Mouse (Mus musculus): ENCODE results near the gene Cers3. TPM values are rescaled to one million over a fixed set of nuclear protein-coding genes. Genes with fewer than 3 reads are reported as not detected.

The Cers3 gene
- polyA plus RNA-seq (2016; fragmentation: Nextera tagmentation; extraction: Ambion mirVana), result 0.53 and 0.65 TPM in 2 replicates

GRCm38 (mm10) chr7:66743377-66743781 is at the start of gene Cers3:
Gene Cers3 (plus strand): TSS chr7:66743504.
- Histone ChIP-seq H3K9ac (no peak within 1 kb of the TSS), H3K4me3 (no peak within 1 kb of the TSS)
- ATAC-seq (ENCODE audit: insufficient number of reproducible peaks, low FRiP score), result no peak

GRCm38 (mm10) chr7:66694467-66694866 is 48.8 kb upstream of the Cers3 start:
- no peaks in the 10 kb centered on the region for H3K9me3 ChIP-seq (replicated peaks)
- 46% methylated on average over 7 of the region's 7 CpGs for WGBS
- peaks cover 8% of the 10 kb centered on the region for H3K36me3 ChIP-seq
- H3K4me1 ChIP-seq (replicated peaks), result peaks cover 12% of the 10 kb centered on the region; the same call in 1 of the 2 replicates
- no peak overlapping the region for H3K27ac ChIP-seq (ENCODE audit: poor library complexity, severe bottlenecking)
- no peak for ATAC-seq (ENCODE audit: insufficient number of reproducible peaks, low FRiP score)
- H3K4me2 ChIP-seq, result no peak overlapping the region
- H3K4me3 ChIP-seq, result no peak overlapping the region
- no peaks in the 10 kb centered on the region for H3K27me3 ChIP-seq (replicated peaks)
- no peak overlapping the region for H3K9ac ChIP-seq

More at GRCm38 (mm10) chr7:66743377-66743781, at the start of gene Cers3:
- H3K4me1 ChIP-seq (replicated peaks), result peaks cover 34% of the 10 kb centered on the region
- 69% methylated on average over 9 of the region's 9 CpGs for WGBS
- H3K36me3 ChIP-seq, result no peaks in the 10 kb centered on the region
- H3K9me3 ChIP-seq (replicated peaks), result no peaks in the 10 kb centered on the region
- H3K4me2 ChIP-seq, result no peak within 1 kb of the TSS
- no peaks in the 10 kb centered on the region for H3K27me3 ChIP-seq (replicated peaks)
- no peak within 1 kb of the TSS for H3K27ac ChIP-seq (ENCODE audit: poor library complexity, severe bottlenecking)

GRCm38 (mm10) chr7:66702721-66703120 is 40.6 kb upstream of the Cers3 start:
- no peak overlapping the region for H3K27ac ChIP-seq (ENCODE audit: poor library complexity, severe bottlenecking)
- H3K4me2 ChIP-seq, result no peak overlapping the region
- H3K4me3 ChIP-seq, result no peak overlapping the region
- H3K27me3 ChIP-seq (replicated peaks), result no peaks in the 10 kb centered on the region
- H3K9ac ChIP-seq, result no peak overlapping the region
- 80% methylated on average over 7 of the region's 7 CpGs for WGBS
- H3K36me3 ChIP-seq, result peaks cover 35% of the 10 kb centered on the region
- no peaks in the 10 kb centered on the region for H3K4me1 ChIP-seq (replicated peaks)
- no peak for ATAC-seq (ENCODE audit: insufficient number of reproducible peaks, low FRiP score)
- H3K9me3 ChIP-seq (replicated peaks), result no peaks in the 10 kb centered on the region

GRCm38 (mm10) chr7:66704631-66705030 is 38.7 kb upstream of the Cers3 start:
- H3K9me3 ChIP-seq (replicated peaks), result no peaks in the 10 kb centered on the region
- H3K27me3 ChIP-seq (replicated peaks), result no peaks in the 10 kb centered on the region
- H3K4me1 ChIP-seq (replicated peaks), result no peaks in the 10 kb centered on the region
- H3K27ac ChIP-seq (ENCODE audit: poor library complexity, severe bottlenecking), result no peak overlapping the region
- H3K36me3 ChIP-seq, result peaks cover 45% of the 10 kb centered on the region
- no peak overlapping the region for H3K4me3 ChIP-seq
- ATAC-seq (ENCODE audit: insufficient number of reproducible peaks, low FRiP score), result no peak
- H3K4me2 ChIP-seq, result no peak overlapping the region
- 93% methylated on average over 3 of the region's 3 CpGs for WGBS
- no peak overlapping the region for H3K9ac ChIP-seq

GRCm38 (mm10) chr7:66711166-66711565 is 32.1 kb upstream of the Cers3 start:
- Histone ChIP-seq H3K4me3 (no peak overlapping the region), H3K36me3 (peaks cover 47% of the 10 kb centered on the region), H3K9ac (no peak overlapping the region), H3K27me3 (replicated peaks) (no peaks in the 10 kb centered on the region), H3K27ac (ENCODE audit: poor library complexity, severe bottlenecking) (no peak overlapping the region), H3K4me2 (no peak overlapping the region), H3K4me1 (replicated peaks) (no peaks in the 10 kb centered on the region), H3K9me3 (replicated peaks) (no peaks in the 10 kb centered on the region)
- 43% methylated on average over 2 of the region's 2 CpGs for WGBS
- ATAC-seq (ENCODE audit: insufficient number of reproducible peaks, low FRiP score), result no peak

GRCm38 (mm10) chr7:66724514-66724913 is 18.8 kb upstream of the Cers3 start:
- no peaks in the 10 kb centered on the region for H3K27me3 ChIP-seq (replicated peaks)
- WGBS, result 87% methylated on average over 4 of the region's 4 CpGs
- H3K4me3 ChIP-seq, result no peak overlapping the region
- H3K9ac ChIP-seq, result no peak overlapping the region
- ATAC-seq (ENCODE audit: insufficient number of reproducible peaks, low FRiP score), result no peak
- H3K9me3 ChIP-seq (replicated peaks), result 0 out of 2 replicates have a peak, but pooled peaks cover 2% of the 10 kb centered on the region
- peaks cover 10% of the 10 kb centered on the region for H3K36me3 ChIP-seq
- no peak overlapping the region for H3K27ac ChIP-seq (ENCODE audit: poor library complexity, severe bottlenecking)
- H3K4me2 ChIP-seq, result no peak overlapping the region
- no peaks in the 10 kb centered on the region; the same call in 1 of the 2 replicates for H3K4me1 ChIP-seq (replicated peaks)

GRCm38 (mm10) chr7:66724954-66725353 is 18.4 kb upstream of the Cers3 start:
- no peak overlapping the region for H3K9ac ChIP-seq
- peaks cover 10% of the 10 kb centered on the region for H3K36me3 ChIP-seq
- no peak overlapping the region for H3K4me2 ChIP-seq
- H3K4me1 ChIP-seq (replicated peaks), result no peaks in the 10 kb centered on the region; the same call in 1 of the 2 replicates
- no peak overlapping the region for H3K4me3 ChIP-seq
- H3K27me3 ChIP-seq (replicated peaks), result no peaks in the 10 kb centered on the region
- H3K9me3 ChIP-seq (replicated peaks), result 0 out of 2 replicates have a peak, but pooled peaks cover 2% of the 10 kb centered on the region
- no peak for ATAC-seq (ENCODE audit: insufficient number of reproducible peaks, low FRiP score)
- 74% methylated on average over 6 of the region's 6 CpGs for WGBS
- H3K27ac ChIP-seq (ENCODE audit: poor library complexity, severe bottlenecking), result no peak overlapping the region

- 92% methylated on average over 6 of the region's 6 CpGs for WGBS
These were observed 15.2 kb upstream of the Cers3 start for GRCm38 (mm10) chr7:66728072-66728471.

GRCm38 (mm10) chr7:66729232-66729631 is 14.1 kb upstream of the Cers3 start:
- no peak overlapping the region for H3K27ac ChIP-seq (ENCODE audit: poor library complexity, severe bottlenecking)
- H3K27me3 ChIP-seq (replicated peaks), result no peaks in the 10 kb centered on the region
- WGBS, result 87% methylated on average over 2 of the region's 2 CpGs
- H3K4me2 ChIP-seq, result no peak overlapping the region
- H3K9me3 ChIP-seq (replicated peaks), result no peaks in the 10 kb centered on the region
- H3K36me3 ChIP-seq, result no peaks in the 10 kb centered on the region
- no peak overlapping the region for H3K4me3 ChIP-seq
- H3K4me1 ChIP-seq (replicated peaks), result no peaks in the 10 kb centered on the region; the same call in 1 of the 2 replicates
- no peak overlapping the region for H3K9ac ChIP-seq
- no peak for ATAC-seq (ENCODE audit: insufficient number of reproducible peaks, low FRiP score)

More at GRCm38 (mm10) chr7:66728072-66728471, 15.2 kb upstream of the Cers3 start:
- Histone ChIP-seq H3K9ac (no peak overlapping the region), H3K4me2 (no peak overlapping the region), H3K4me1 (replicated peaks) (no peaks in the 10 kb centered on the region; the same call in 1 of the 2 replicates), H3K27ac (ENCODE audit: poor library complexity, severe bottlenecking) (no peak overlapping the region), H3K27me3 (replicated peaks) (no peaks in the 10 kb centered on the region), H3K9me3 (replicated peaks) (no peaks in the 10 kb centered on the region), H3K36me3 (no peaks in the 10 kb centered on the region), H3K4me3 (no peak overlapping the region)
- ATAC-seq (ENCODE audit: insufficient number of reproducible peaks, low FRiP score), result no peak

GRCm38 (mm10) chr7:66733431-66733830 is 9.9 kb upstream of the Cers3 start:
- Histone ChIP-seq H3K9me3 (replicated peaks) (no peaks in the 10 kb centered on the region), H3K4me3 (no peak overlapping the region), H3K4me2 (no peak overlapping the region), H3K27ac (ENCODE audit: poor library complexity, severe bottlenecking) (no peak overlapping the region), H3K27me3 (replicated peaks) (no peaks in the 10 kb centered on the region), H3K4me1 (replicated peaks) (peaks cover 4% of the 10 kb centered on the region; the same call in 1 of the 2 replicates), H3K36me3 (no peaks in the 10 kb centered on the region), H3K9ac (no peak overlapping the region)
- ATAC-seq (ENCODE audit: insufficient number of reproducible peaks, low FRiP score), result no peak
- 90% methylated on average over 17 of the region's 17 CpGs for WGBS

GRCm38 (mm10) chr7:66733882-66734281 is 9.4 kb upstream of the Cers3 start:
- 89% methylated on average over 11 of the region's 11 CpGs for WGBS
- Histone ChIP-seq H3K9me3 (replicated peaks) (no peaks in the 10 kb centered on the region), H3K4me3 (no peak overlapping the region), H3K27me3 (replicated peaks) (no peaks in the 10 kb centered on the region), H3K36me3 (no peaks in the 10 kb centered on the region), H3K27ac (ENCODE audit: poor library complexity, severe bottlenecking) (no peak overlapping the region), H3K4me2 (no peak overlapping the region), H3K9ac (no peak overlapping the region), H3K4me1 (replicated peaks) (peaks cover 4% of the 10 kb centered on the region; the same call in 1 of the 2 replicates)
- ATAC-seq (ENCODE audit: insufficient number of reproducible peaks, low FRiP score), result no peak

- Histone ChIP-seq H3K36me3 (no peaks in the 10 kb centered on the region), H3K4me1 (replicated peaks) (peaks cover 4% of the 10 kb centered on the region; the same call in 1 of the 2 replicates), H3K9me3 (replicated peaks) (no peaks in the 10 kb centered on the region), H3K27ac (ENCODE audit: poor library complexity, severe bottlenecking) (no peak overlapping the region), H3K4me2 (no peak overlapping the region), H3K27me3 (replicated peaks) (no peaks in the 10 kb centered on the region), H3K9ac (no peak overlapping the region), H3K4me3 (no peak overlapping the region)
- no peak for ATAC-seq (ENCODE audit: insufficient number of reproducible peaks, low FRiP score)
- WGBS, result 82% methylated on average over 4 of the region's 4 CpGs
These were observed 8.8 kb upstream of the Cers3 start for GRCm38 (mm10) chr7:66734466-66734865.

Data from heart, embryonic 12.5 days (tissue).